Mouse (Mus musculus): Measurements from ENCODE around the gene Lyve1.

DNA sequence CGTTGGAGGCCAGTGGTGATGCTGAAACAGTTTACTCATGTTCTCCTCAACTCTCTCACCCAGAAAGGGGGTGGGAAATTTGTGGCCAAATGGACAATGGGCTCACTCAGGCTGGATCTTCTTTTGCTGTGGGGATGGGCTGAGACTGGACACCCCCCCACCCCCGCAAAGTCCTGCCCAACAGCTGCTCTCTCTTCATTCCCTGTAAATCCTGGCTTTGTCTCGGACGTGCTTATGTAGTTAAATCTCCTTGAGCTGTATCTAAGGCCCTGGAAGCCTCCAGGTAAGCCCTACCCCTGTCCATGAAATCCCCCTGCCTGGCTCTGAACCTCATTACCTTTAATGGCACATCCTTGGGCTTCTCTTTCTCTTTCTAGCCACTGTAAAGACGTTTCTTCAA is 5.8 kb upstream of the Lyve1 start:
- no peak for TF ChIP-seq CTCF (conservative IDR thresholded peaks at IDR 0.05; ENCODE audit: low read length)
- no peak for TF ChIP-seq POU5F1 (IDR thresholded peaks at IDR 0.05; ENCODE audit: borderline replicate concordance, low read length)
